Mouse (Mus musculus): ENCODE data around the gene Tlr7.

DNA sequence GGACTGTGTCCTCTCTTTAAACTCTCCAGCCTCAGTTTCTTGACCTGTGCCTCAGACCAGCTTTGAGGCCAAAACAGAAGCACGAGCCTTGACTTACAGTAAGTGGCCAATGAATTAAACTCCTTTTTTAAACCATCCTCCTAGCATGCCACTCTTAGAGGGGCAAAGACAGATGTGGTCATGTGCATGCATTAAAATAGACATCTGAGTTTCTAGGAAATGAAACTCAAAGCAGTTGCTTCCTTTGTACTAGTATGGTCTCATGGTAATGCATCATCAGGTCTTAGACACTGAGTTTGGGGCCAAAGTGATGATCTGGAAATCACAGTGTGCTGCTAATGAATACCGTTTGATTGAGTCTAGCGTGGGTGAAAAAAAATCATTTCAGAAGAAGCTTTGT, 1.8 kb downstream of the Tlr7 start:
- no peak for TF ChIP-seq POLR2A (IDR thresholded peaks at IDR 0.05; ENCODE audit: insufficient read depth, low read length)
- TF ChIP-seq CTCF (IDR thresholded peaks at IDR 0.05; ENCODE audit: low read depth, low read length), result no peak
- TF ChIP-seq EP300 (IDR thresholded peaks at IDR 0.05; ENCODE audit: insufficient read depth, low read depth, low read length), result no peak

Measured in ES-Bruce4 (cell line).